Mouse (Mus musculus) E14TG2a.4 (cell line): Measurements from ENCODE around the gene Ccdc14.
A peak's percentile ranks its signal among the peaks of the same experiment; 100 is the strongest.

Experiments
- H3K27me3 ChIP-seq: 2 replicates; pipeline ENCODE4 v1.6.1; 2014; ENCODE audit warnings: low read length, control low read depth; ENCODE audit not compliant: insufficient read depth
- H3K36me3 ChIP-seq: 2 replicates; pipeline ENCODE4 v1.6.1; 2014; ENCODE audit warnings: low read length, control low read depth; ENCODE audit not compliant: insufficient read depth
- H3K4me1 ChIP-seq: replicated peaks from 2 replicates; pipeline ENCODE4 v1.6.1; 2014; ENCODE audit warnings: low read depth, low read length, control low read depth
- H3K4me3 ChIP-seq: replicated peaks from 2 replicates; pipeline ENCODE4 v1.5.1; 2014; ENCODE audit warnings: mild to moderate bottlenecking, low read length
- H3K9me3 ChIP-seq: 2 replicates; pipeline ENCODE4 v1.6.1; 2014; ENCODE audit warnings: low read length, control low read depth
- CTCF ChIP-seq: conservative IDR thresholded peaks from 2 replicates; pipeline ENCODE4 v1.5.1; 2014; ENCODE audit warnings: low read length
- NANOG ChIP-seq: IDR thresholded peaks from 2 replicates; pipeline ENCODE4 v1.6.1; 2014; ENCODE audit warnings: borderline replicate concordance, low read length, mixed read lengths
- POU5F1 ChIP-seq: IDR thresholded peaks from 2 replicates; pipeline ENCODE4 v1.6.1; 2014; ENCODE audit warnings: low read length, borderline replicate concordance

Ccdc14 gene

DNA sequence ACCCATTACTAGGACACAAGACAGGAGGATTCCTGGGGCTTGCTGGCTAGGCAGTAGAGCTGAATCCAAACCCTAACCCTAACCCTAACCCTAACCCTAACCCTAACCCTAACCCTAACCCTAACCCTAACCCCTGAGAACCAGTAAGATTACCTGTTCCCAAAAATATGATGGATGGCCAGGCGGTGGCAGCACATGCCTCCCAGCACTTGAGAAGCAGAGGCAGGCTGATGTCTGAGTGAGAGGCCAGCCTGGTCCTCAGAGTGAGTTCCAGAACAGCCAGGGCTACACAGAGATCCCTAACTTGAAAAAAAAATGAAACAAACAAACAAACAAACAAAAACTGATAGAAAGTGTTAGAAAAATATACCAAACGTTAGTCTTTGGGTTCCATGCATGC, 52.5 kb downstream of the Ccdc14 start:
- H3K9me3 ChIP-seq = no peaks in the 10 kb centered on the region
- peaks cover 41% of the 10 kb centered on the region for H3K27me3 ChIP-seq
- H3K36me3 ChIP-seq = no peaks in the 10 kb centered on the region
- H3K4me3 ChIP-seq = no peak overlapping the region
- TF ChIP-seq POU5F1 (no peak), CTCF (no peak), NANOG (no peak)
- H3K4me1 ChIP-seq = peaks cover 10% of the 10 kb centered on the region

DNA sequence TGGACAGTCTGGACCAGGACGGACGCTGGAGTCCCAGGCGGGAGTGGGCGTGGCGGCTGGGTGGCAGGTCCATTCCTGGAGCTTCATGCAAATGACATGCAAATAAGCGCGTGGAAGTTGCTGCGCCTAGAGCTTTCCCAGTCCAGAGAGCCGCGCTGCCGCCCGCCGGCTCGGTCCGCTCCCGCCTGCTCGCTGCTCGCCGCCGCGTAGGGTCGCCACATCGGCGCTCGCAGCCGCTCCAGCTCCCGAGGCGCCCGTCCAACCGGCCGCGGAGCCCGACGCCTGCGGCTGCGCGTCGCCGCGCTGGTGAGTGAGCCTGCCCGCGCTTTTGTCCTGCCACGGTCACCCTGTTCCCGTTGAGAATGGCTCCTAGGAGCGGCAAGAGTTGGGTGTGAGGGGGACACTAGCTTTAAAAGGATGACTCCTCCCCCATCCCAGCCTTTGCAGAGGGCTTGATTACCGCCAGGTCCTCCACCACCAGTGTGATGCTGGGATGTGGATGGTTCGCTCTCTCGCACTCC, 54.7 kb downstream of the Ccdc14 start, which contains the start of gene Mylk:
Gene Mylk, plus strand, starts transcription at position 146 of the 521 bp plus-strand sequence.
- H3K36me3 ChIP-seq = no peaks in the 10 kb centered on the region
- peak within 1 kb of the TSS; percentile 82 for H3K4me3 ChIP-seq
- TF ChIP-seq CTCF (no peak), POU5F1 (no peak), NANOG (no peak)
- H3K4me1 ChIP-seq = peaks cover 17% of the 10 kb centered on the region
- peaks cover 44% of the 10 kb centered on the region for H3K27me3 ChIP-seq
- H3K9me3 ChIP-seq = no peaks in the 10 kb centered on the region

DNA sequence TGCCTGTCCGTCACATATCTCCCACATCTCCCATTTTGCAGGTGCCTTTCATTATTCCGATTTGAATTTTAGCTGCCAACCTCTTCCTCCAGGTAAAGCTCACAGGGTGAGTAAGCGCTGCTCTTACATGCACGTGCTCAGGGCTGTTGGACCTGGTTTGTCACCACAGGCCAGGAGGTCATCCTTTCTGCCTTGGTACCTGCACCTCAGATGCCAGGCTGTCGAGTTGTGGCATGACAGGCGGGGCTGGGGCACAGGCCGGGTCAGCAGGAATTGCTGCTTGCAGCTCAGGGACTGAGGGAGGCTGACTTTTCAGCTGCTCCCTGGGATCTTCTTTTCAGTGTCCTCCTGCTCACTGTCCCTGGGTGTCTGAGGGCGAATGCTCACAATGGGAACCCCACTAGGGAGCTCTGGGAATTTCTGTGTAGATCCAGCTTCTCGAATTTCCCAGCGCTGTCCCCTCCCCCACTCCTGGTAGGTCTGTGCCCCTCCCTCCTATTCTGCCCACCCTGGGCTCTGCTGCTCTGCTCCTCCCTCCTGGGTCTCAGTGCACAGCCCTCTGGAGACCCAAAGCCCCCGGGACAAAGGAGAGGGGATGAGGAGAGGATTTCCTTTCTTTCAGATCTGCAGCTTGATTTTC, 57.8 kb downstream of the Ccdc14 start:
- H3K36me3 ChIP-seq = no peaks in the 10 kb centered on the region
- TF ChIP-seq CTCF = no peak
- TF ChIP-seq POU5F1 = no peak
- no peak for TF ChIP-seq NANOG
- H3K4me3 ChIP-seq = no peak overlapping the region
- H3K27me3 ChIP-seq = peaks cover 39% of the 10 kb centered on the region
- H3K9me3 ChIP-seq = no peaks in the 10 kb centered on the region
- H3K4me1 ChIP-seq = peaks cover 17% of the 10 kb centered on the region

DNA sequence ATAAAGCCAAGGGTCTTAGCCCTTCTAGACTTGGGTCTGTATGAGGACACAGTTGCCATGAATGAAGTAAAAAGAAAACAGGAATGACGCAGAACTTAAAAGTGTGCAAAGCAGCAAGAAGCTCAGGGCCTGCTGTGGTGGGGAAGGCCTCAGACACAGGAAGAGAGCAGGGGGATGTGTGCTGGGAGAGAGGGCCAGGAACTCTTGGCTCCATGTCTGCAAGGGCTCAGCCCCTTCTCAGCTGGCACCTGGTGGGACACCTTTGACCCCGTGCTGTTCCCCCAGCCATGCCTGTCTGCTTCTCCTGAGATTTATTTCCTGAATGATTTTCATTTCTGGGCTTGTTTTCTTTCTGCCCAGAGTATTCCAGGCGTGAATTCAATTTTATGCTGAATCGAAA, 59.1 kb downstream of the Ccdc14 start:
- no peak for TF ChIP-seq POU5F1
- TF ChIP-seq CTCF = no peak
- TF ChIP-seq NANOG = no peak
- Histone ChIP-seq H3K4me3 (no peak overlapping the region), H3K4me1 (peaks cover 17% of the 10 kb centered on the region), H3K36me3 (no peaks in the 10 kb centered on the region), H3K9me3 (no peaks in the 10 kb centered on the region), H3K27me3 (peaks cover 27% of the 10 kb centered on the region)

DNA sequence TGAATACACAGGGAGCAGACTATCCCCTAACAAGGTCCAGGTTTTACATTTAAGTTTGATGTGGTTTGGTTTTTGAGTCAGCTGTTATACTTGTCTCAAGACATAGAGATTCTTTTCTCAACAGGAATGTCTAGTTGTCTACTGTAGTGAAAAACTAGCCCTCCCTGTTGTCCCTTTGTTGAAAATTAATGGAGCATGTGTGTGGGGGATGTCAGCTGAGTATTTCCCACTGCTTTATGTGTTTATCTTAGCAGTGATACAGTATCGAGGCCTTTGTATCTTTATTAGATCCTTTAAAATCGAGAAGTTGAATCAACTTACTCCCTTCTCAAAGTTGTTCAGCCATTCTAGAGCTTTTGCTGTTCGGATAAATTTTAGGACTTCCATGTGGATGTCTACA, 61.6 kb downstream of the Ccdc14 start:
- peaks cover 9% of the 10 kb centered on the region for H3K4me1 ChIP-seq
- no peak for TF ChIP-seq NANOG
- no peak for TF ChIP-seq CTCF
- TF ChIP-seq POU5F1 = no peak
- no peak overlapping the region for H3K4me3 ChIP-seq
- H3K27me3 ChIP-seq = peaks cover 8% of the 10 kb centered on the region
- no peaks in the 10 kb centered on the region for H3K9me3 ChIP-seq
- H3K36me3 ChIP-seq = no peaks in the 10 kb centered on the region

DNA sequence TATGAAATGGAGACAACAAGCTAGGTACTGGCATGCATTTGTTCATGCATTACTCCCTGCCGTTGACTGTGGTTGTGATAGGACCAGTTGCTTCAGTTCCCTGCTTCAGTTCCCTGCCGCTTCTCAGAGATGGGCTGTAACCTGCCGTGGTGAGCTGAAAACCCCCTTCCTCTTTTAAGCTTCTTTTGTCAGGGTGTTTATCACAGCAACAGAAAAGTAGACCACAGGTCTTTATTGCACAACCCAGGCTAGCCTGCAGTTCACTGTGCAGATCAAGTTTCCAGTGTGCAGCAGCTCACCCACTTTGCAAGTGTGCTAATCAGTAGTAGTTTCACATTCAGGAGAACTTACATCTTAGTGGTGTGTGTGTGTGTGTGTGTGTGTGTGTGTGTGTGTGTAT, 62.6 kb downstream of the Ccdc14 start:
- H3K4me3 ChIP-seq = no peak overlapping the region
- H3K36me3 ChIP-seq = no peaks in the 10 kb centered on the region
- peaks cover 6% of the 10 kb centered on the region for H3K4me1 ChIP-seq
- H3K27me3 ChIP-seq = peaks cover 2% of the 10 kb centered on the region; the same call in 1 of the 2 replicates
- TF ChIP-seq NANOG (no peak), POU5F1 (no peak), CTCF (no peak)
- no peaks in the 10 kb centered on the region for H3K9me3 ChIP-seq

DNA sequence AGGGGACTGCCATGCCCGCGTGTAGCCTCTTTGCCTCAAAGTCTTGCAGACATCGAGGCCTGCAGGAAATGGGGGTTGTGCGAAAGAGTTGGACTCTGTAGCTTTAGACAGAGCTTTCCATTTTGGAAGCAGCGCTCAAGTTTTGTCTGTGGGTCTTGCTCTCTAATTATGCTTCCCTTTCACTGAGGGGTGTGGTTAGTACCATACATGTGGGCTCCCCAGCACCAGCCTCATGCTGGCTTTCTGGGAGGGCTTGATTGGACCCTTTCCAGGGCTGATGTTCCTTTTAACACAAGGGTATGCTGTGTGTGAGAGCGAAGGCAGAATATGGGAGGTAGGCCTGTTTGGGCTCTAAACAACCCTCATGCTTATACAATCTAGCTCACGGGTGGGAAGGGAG, 66.6 kb downstream of the Ccdc14 start:
- Histone ChIP-seq H3K4me3 (no peak overlapping the region), H3K36me3 (no peaks in the 10 kb centered on the region)
- no peak for TF ChIP-seq NANOG
- TF ChIP-seq CTCF = no peak
- TF ChIP-seq POU5F1 = no peak

DNA sequence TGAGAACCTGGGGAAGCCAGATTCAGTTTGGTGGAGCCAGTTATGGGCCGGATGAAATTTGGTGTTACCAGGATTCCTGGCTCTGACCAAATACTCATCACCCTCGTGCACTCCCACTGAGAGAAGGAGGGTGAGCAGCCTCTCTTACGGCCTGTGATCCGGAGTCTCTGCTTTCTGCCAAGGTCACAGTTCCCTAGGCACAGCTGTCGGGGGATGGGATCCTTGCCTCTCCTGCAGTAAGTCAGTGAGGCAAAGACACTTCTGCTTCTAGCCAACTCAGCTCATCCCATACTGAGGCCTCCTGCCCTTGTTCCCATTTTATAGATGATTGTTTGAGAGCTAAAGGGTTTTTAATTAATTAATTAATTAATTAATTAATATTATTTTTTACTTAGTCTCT, 67.8 kb downstream of the Ccdc14 start:
- no peak overlapping the region for H3K4me3 ChIP-seq
- no peaks in the 10 kb centered on the region for H3K27me3 ChIP-seq
- TF ChIP-seq POU5F1 = no peak
- TF ChIP-seq CTCF = no peak
- no peak for TF ChIP-seq NANOG
- no peaks in the 10 kb centered on the region for H3K4me1 ChIP-seq
- H3K36me3 ChIP-seq = no peaks in the 10 kb centered on the region
- H3K9me3 ChIP-seq = no peaks in the 10 kb centered on the region

More for the DNA sequence above, 66.6 kb downstream of the Ccdc14 start:
- no peaks in the 10 kb centered on the region for H3K9me3 ChIP-seq
- no peaks in the 10 kb centered on the region for H3K27me3 ChIP-seq
- no peaks in the 10 kb centered on the region for H3K4me1 ChIP-seq

DNA sequence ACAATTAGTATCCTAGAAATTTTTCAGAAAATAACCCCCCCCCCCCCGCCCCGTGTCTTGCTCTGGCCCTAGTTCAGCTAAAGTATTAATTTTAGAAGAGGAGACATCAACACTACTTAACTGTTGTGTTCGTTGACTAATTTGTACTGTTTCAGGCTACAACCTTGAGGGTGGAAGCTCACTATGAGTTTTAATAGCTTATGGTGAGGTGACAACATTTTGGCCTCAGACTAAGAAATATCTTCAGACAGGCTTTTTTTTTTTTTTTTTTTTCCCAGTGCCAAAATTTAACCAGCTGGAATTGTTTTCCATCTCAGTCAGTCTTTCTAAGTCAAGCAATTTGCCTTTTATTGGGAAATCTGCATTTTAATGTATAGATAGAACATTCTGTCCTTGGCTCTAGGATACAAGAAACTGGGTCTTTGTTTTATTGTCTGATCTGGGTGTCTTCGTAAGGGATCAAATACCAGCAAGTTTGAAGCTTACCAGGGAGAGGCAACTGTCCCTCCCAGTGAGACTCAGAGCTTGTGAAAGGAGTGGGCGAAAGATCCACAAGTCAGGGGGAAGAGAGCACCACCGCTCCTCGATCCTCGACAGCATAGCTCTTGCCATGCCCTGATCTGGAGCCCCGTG, 73.7 kb downstream of the Ccdc14 start:
- TF ChIP-seq POU5F1 (no peak), NANOG (no peak), CTCF (no peak)
- H3K4me1 ChIP-seq = no peaks in the 10 kb centered on the region
- no peaks in the 10 kb centered on the region for H3K36me3 ChIP-seq
- H3K27me3 ChIP-seq = no peaks in the 10 kb centered on the region
- no peaks in the 10 kb centered on the region for H3K9me3 ChIP-seq
- no peak overlapping the region for H3K4me3 ChIP-seq
